Mouse (Mus musculus) CH12.LX (cell line): ENCODE measurements around the gene Aagab.

Experiments
- MAFK ChIP-seq: IDR thresholded peaks from 2 replicates; pipeline ENCODE4 v1.6.1; 2011; ENCODE audit warnings: low read length, improper control_type of control experiment; ENCODE audit not compliant: insufficient replicate concordance
- POLR2A ChIP-seq: IDR thresholded peaks from 2 replicates; pipeline ENCODE4 v1.6.1; 2011; ENCODE audit warnings: low read depth, mild to moderate bottlenecking, improper control_type of control experiment, low read length
- RAD21 ChIP-seq: IDR thresholded peaks from 2 replicates; pipeline ENCODE4 v1.6.1; 2011; ENCODE audit warnings: low read depth, mild to moderate bottlenecking, low read length, improper control_type of control experiment, moderate library complexity

GRCm38 (mm10) chr9:63690511-63690910 lies 88.1 kb downstream of the Aagab start:
- no peak for TF ChIP-seq RAD21
- TF ChIP-seq MAFK: no peak
- no peak for TF ChIP-seq POLR2A
